Mouse (Mus musculus) midbrain, embryonic 14.5 days (tissue): ENCODE data around the gene Homer1. TPM values are rescaled to one million over a fixed set of nuclear protein-coding genes. Genes with fewer than 3 reads are reported as not detected.

Experiments
- ATAC-seq: fragments of 200-750 bp; cut with Nextera tagmentation; 2 replicates; pipeline ENCODE4 v1.8.0; 2017; ENCODE audit warnings: moderate number of reproducible peaks, moderate library complexity; ENCODE audit not compliant: low FRiP score, low TSS enrichment
- DNase-seq: peaks from one replicate; pipeline ENCODE4 v3.0.0-alpha.2; 2015
- H3K27ac ChIP-seq: fragments of 300-500 bp; sonication (generic); replicated peaks from 2 replicates; pipeline ENCODE4 v1.5.1; 2014; ENCODE audit warnings: mild to moderate bottlenecking, low read depth, low read length, moderate library complexity
- H3K27me3 ChIP-seq: fragments of 300-500 bp; sonication (generic); 2 replicates; pipeline ENCODE4 v1.6.1; 2014; ENCODE audit warnings: low read length, control low read depth, mixed read lengths; ENCODE audit not compliant: control insufficient read depth, insufficient read depth
- H3K36me3 ChIP-seq: fragments of 300-500 bp; sonication (generic); 2 replicates; pipeline ENCODE4 v1.6.1; 2014; ENCODE audit warnings: low read length, control low read depth; ENCODE audit not compliant: control insufficient read depth, insufficient read depth
- H3K4me1 ChIP-seq: fragments of 300-500 bp; sonication (generic); 2 replicates; pipeline ENCODE4 v1.6.1; 2014; ENCODE audit warnings: mild to moderate bottlenecking, antibody characterized with exemption, low read length, control low read depth; ENCODE audit not compliant: control insufficient read depth, insufficient read depth
- H3K4me2 ChIP-seq: fragments of 300-500 bp; sonication (generic); 2 replicates; pipeline ENCODE4 v1.6.1; 2014; ENCODE audit warnings: mild to moderate bottlenecking, low read length, moderate library complexity
- H3K4me3 ChIP-seq: fragments of 300-500 bp; sonication (generic); replicated peaks from 2 replicates; pipeline ENCODE4 v1.5.1; 2014; ENCODE audit warnings: low read depth, low read length
- H3K9ac ChIP-seq: fragments of 300-500 bp; sonication (generic); replicated peaks from 2 replicates; pipeline ENCODE4 v1.6.1; 2014; ENCODE audit warnings: mild to moderate bottlenecking, low read length, moderate library complexity
- H3K9me3 ChIP-seq: fragments of 300-500 bp; sonication (generic); 2 replicates; pipeline ENCODE4 v1.6.1; 2016; ENCODE audit warnings: low read length, control low read depth, mixed read lengths; ENCODE audit not compliant: control insufficient read depth
- WGBS: fragments of 180-500 bp; shearing (Covaris S2); extraction: QIAGEN DNeasy Blood & Tissue Kit; methylation state at CpG from one replicate; pipeline ENCODE4 v1.1.7; 2014; 5-methylcytosine and 5-hydroxymethylcytosine counted together
- polyA plus RNA-seq: library from polyadenylated mRNA; unstranded; fragments of >200 nt; fragmentation: Nextera tagmentation; extraction: Ambion mirVana; gene quantifications from 2 replicates; pipeline ENCODE4 v1.2.1, GENCODE M21; 2014

Gene Homer1
- polyA plus RNA-seq, 1 experiment from 2014 or later = 17.1 TPM

GRCm38 (mm10) chr13:93303563-93304250 is 4.3 kb downstream of the Homer1 start:
- peaks cover 36% of the 10 kb centered on the region for H3K4me1 ChIP-seq
- H3K4me3 ChIP-seq = peak overlapping the region; percentile 90
- H3K27me3 ChIP-seq = no peaks in the 10 kb centered on the region
- H3K36me3 ChIP-seq = no peaks in the 10 kb centered on the region
- DNase-seq = peak; percentile 98
- H3K9me3 ChIP-seq = no peaks in the 10 kb centered on the region
- WGBS = under 1% methylated on average over 68 of the region's 90 CpGs
- peak; percentile 98 for ATAC-seq
- H3K9ac ChIP-seq = peak overlapping the region; percentile 95
- H3K27ac ChIP-seq = peak overlapping the region; percentile 99
- H3K4me2 ChIP-seq = peak overlapping the region; percentile 90

- Histone ChIP-seq H3K4me3 (peak overlapping the region; percentile 90), H3K9me3 (no peaks in the 10 kb centered on the region), H3K27me3 (no peaks in the 10 kb centered on the region), H3K4me2 (peak overlapping the region; percentile 90), H3K36me3 (no peaks in the 10 kb centered on the region), H3K27ac (peak overlapping the region; percentile 99), H3K4me1 (peaks cover 36% of the 10 kb centered on the region), H3K9ac (peak overlapping the region; percentile 95)
- WGBS = under 1% methylated on average over 62 of the region's 64 CpGs
- peak; percentile 81 for DNase-seq
- ATAC-seq = no peak; the same call in 1 of the 2 replicates
Observed at GRCm38 (mm10) chr13:93304251-93305001, 5.0 kb downstream of the Homer1 start.

GRCm38 (mm10) chr13:93305149-93305548 is 5.7 kb downstream of the Homer1 start:
- DNase-seq = no peak
- Histone ChIP-seq H3K4me3 (peak overlapping the region; percentile 90), H3K9me3 (no peaks in the 10 kb centered on the region), H3K9ac (peak overlapping the region; percentile 95; the same call in 1 of the 2 replicates), H3K4me1 (peaks cover 36% of the 10 kb centered on the region), H3K27ac (no peak overlapping the region), H3K4me2 (peak overlapping the region; percentile 90), H3K36me3 (no peaks in the 10 kb centered on the region), H3K27me3 (no peaks in the 10 kb centered on the region)
- WGBS = 9% methylated on average over 7 of the region's 7 CpGs
- no peak for ATAC-seq

- ATAC-seq (no peak), DNase-seq (peak; percentile 45)
- WGBS = 10% methylated on average over 7 of the region's 7 CpGs
- H3K27ac ChIP-seq = no peak overlapping the region
- no peaks in the 10 kb centered on the region for H3K27me3 ChIP-seq
- H3K4me2 ChIP-seq = peak overlapping the region; percentile 90
- peak overlapping the region; percentile 90 for H3K4me3 ChIP-seq
- no peaks in the 10 kb centered on the region for H3K9me3 ChIP-seq
- H3K9ac ChIP-seq = peak overlapping the region; percentile 34; the same call in 1 of the 2 replicates
- peaks cover 36% of the 10 kb centered on the region for H3K4me1 ChIP-seq
- no peaks in the 10 kb centered on the region for H3K36me3 ChIP-seq
Observed at GRCm38 (mm10) chr13:93305636-93306035, 6.2 kb downstream of the Homer1 start.

GRCm38 (mm10) chr13:93306545-93306944 is 7.1 kb downstream of the Homer1 start:
- WGBS = 56% methylated on average over 3 of the region's 3 CpGs
- no peak for ATAC-seq

GRCm38 (mm10) chr13:93307700-93308099 is 8.3 kb downstream of the Homer1 start:
- no peak for DNase-seq
- no peak overlapping the region; the same call in 1 of the 2 replicates for H3K4me3 ChIP-seq
- H3K9me3 ChIP-seq = no peaks in the 10 kb centered on the region
- whole genome bisulfite sequencing = 62% methylated on average over 7 of the region's 7 CpGs
- H3K4me2 ChIP-seq = peak overlapping the region; percentile 90
- no peaks in the 10 kb centered on the region for H3K27me3 ChIP-seq
- no peak overlapping the region for H3K27ac ChIP-seq
- no peaks in the 10 kb centered on the region for H3K36me3 ChIP-seq
- H3K9ac ChIP-seq = no peak overlapping the region
- ATAC-seq = no peak
- H3K4me1 ChIP-seq = peaks cover 38% of the 10 kb centered on the region

More at GRCm38 (mm10) chr13:93306545-93306944, 7.1 kb downstream of the Homer1 start:
- Histone ChIP-seq H3K9ac (no peak overlapping the region), H3K36me3 (no peaks in the 10 kb centered on the region), H3K4me3 (peak overlapping the region; percentile 90), H3K27ac (no peak overlapping the region), H3K4me2 (peak overlapping the region; percentile 90), H3K9me3 (no peaks in the 10 kb centered on the region), H3K27me3 (no peaks in the 10 kb centered on the region), H3K4me1 (peaks cover 39% of the 10 kb centered on the region)
- no peak for DNase-seq

GRCm38 (mm10) chr13:93309295-93309694 is 9.9 kb downstream of the Homer1 start:
- DNase-seq (no peak), ATAC-seq (no peak)
- no peaks in the 10 kb centered on the region for H3K27me3 ChIP-seq
- peaks cover 35% of the 10 kb centered on the region for H3K4me1 ChIP-seq
- no peak overlapping the region for H3K4me3 ChIP-seq
- no peak overlapping the region for H3K27ac ChIP-seq
- WGBS = 67% methylated on average over 1 of the region's 1 CpGs
- no peak overlapping the region for H3K9ac ChIP-seq
- no peak overlapping the region for H3K4me2 ChIP-seq
- no peaks in the 10 kb centered on the region for H3K36me3 ChIP-seq
- no peaks in the 10 kb centered on the region for H3K9me3 ChIP-seq

- DNase-seq = no peak
- Histone ChIP-seq H3K36me3 (no peaks in the 10 kb centered on the region), H3K4me2 (no peak overlapping the region), H3K4me1 (peaks cover 15% of the 10 kb centered on the region), H3K27me3 (no peaks in the 10 kb centered on the region), H3K4me3 (no peak overlapping the region), H3K9ac (no peak overlapping the region), H3K27ac (no peak overlapping the region), H3K9me3 (no peaks in the 10 kb centered on the region)
- ATAC-seq = no peak
Observed at GRCm38 (mm10) chr13:93312518-93312917, 13.1 kb downstream of the Homer1 start.
